Mouse (Mus musculus): ENCODE data around the gene Fam222a.

- TF ChIP-seq GATA1 (IDR thresholded peaks at IDR 0.05; ENCODE audit: borderline replicate concordance, low read length), result no peak
- TF ChIP-seq FLI1 (IDR thresholded peaks at IDR 0.05; ENCODE audit: low read length), result no peak
These were observed 39.8 kb downstream of the Fam222a start for GRCm38 (mm10) chr5:114607651-114608050.

All from megakaryocyte, embryonic 14.5 days (primary cell).